Mouse (Mus musculus): ENCODE data around the gene Fat4. TPM values are rescaled to one million over a fixed set of nuclear protein-coding genes. Genes with fewer than 3 reads are reported as not detected.

Fat4 gene
- polyA plus RNA-seq (2016; fragmentation: Nextera tagmentation; extraction: Ambion mirVana) = 7.1 and 7.6 TPM in 2 replicates

- WGBS = 1% methylated on average over 29 of the region's 29 CpGs
- H3K4me1 ChIP-seq = peaks cover 52% of the 10 kb centered on the region
These were observed at the start of gene Fat4 for GRCm38 (mm10) chr3:38886890-38887355. Fat4 (plus strand) TSS chr3:38886940.

GRCm38 (mm10) chr3:38839438-38839837, 47.3 kb upstream of the Fat4 start:
- no peaks in the 10 kb centered on the region for H3K36me3 ChIP-seq (replicated peaks)
- H3K4me1 ChIP-seq = 0 out of 2 replicates have a peak, but pooled peaks cover 4% of the 10 kb centered on the region
- no peaks in the 10 kb centered on the region for H3K27me3 ChIP-seq (replicated peaks; ENCODE audit: low read depth, poor library complexity, severe bottlenecking)
- H3K4me3 ChIP-seq = no peak overlapping the region
- DNase-seq (ENCODE audit: low spot score) = no peak
- WGBS = 85% methylated on average over 2 of the region's 2 CpGs
- peaks cover 5% of the 10 kb centered on the region; the same call in 1 of the 2 replicates for H3K9me3 ChIP-seq
- H3K27ac ChIP-seq (replicated peaks) = no peak overlapping the region

More at GRCm38 (mm10) chr3:38886890-38887355, at the start of gene Fat4:
- peaks cover 13% of the 10 kb centered on the region for H3K9me3 ChIP-seq
- peak within 1 kb of the TSS; percentile 73 for H3K4me3 ChIP-seq
- peaks cover 41% of the 10 kb centered on the region for H3K36me3 ChIP-seq (replicated peaks)
- H3K27ac ChIP-seq (replicated peaks) = peak within 1 kb of the TSS; percentile 93
- no peak for DNase-seq (ENCODE audit: low spot score)
- H3K27me3 ChIP-seq (replicated peaks; ENCODE audit: low read depth, poor library complexity, severe bottlenecking) = peaks cover 30% of the 10 kb centered on the region

DNA sequence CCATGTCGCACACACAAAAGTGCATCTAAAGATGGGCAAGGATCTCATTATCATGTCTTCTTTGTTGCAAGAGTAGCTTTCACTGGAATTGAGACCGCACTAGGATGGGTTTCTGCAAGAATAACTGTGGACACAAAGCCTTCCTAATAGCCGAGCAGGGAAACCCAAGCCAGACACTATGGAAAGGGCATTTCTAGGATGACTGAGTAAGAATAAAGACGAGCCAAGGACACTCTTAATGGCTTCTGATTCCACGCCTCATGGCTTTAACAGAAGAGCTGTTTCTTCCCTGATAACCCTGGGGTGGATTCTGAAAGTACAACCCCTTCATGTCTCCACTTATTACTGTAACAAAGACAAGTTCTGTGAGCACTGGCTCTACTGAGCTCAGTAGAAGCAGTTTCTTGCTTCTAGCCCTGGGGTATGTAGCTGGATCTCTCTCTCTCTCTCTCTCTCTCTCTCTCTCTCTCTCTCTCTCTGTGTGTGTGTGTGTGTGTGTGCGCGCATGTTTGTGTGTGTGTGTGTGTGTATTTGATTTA, 43.7 kb upstream of the Fat4 start:
- Histone ChIP-seq H3K4me3 (no peak overlapping the region), H3K36me3 (replicated peaks) (no peaks in the 10 kb centered on the region), H3K9me3 (peaks cover 5% of the 10 kb centered on the region; the same call in 1 of the 2 replicates), H3K27ac (replicated peaks) (no peak overlapping the region), H3K4me1 (peaks cover 23% of the 10 kb centered on the region), H3K27me3 (replicated peaks; ENCODE audit: low read depth, poor library complexity, severe bottlenecking) (no peaks in the 10 kb centered on the region)
- WGBS = 56% methylated on average over 7 of the region's 7 CpGs
- DNase-seq (ENCODE audit: low spot score) = no peak

GRCm38 (mm10) chr3:38846602-38847382, 39.9 kb upstream of the Fat4 start:
- WGBS = 36% methylated on average over 11 of the region's 11 CpGs
- Histone ChIP-seq H3K9me3 (peaks cover 5% of the 10 kb centered on the region; the same call in 1 of the 2 replicates), H3K4me1 (peaks cover 25% of the 10 kb centered on the region), H3K36me3 (replicated peaks) (no peaks in the 10 kb centered on the region), H3K27ac (replicated peaks) (peak overlapping the region; percentile 73), H3K27me3 (replicated peaks; ENCODE audit: low read depth, poor library complexity, severe bottlenecking) (no peaks in the 10 kb centered on the region), H3K4me3 (no peak overlapping the region)
- peak; percentile 47 for DNase-seq (ENCODE audit: low spot score)

DNA sequence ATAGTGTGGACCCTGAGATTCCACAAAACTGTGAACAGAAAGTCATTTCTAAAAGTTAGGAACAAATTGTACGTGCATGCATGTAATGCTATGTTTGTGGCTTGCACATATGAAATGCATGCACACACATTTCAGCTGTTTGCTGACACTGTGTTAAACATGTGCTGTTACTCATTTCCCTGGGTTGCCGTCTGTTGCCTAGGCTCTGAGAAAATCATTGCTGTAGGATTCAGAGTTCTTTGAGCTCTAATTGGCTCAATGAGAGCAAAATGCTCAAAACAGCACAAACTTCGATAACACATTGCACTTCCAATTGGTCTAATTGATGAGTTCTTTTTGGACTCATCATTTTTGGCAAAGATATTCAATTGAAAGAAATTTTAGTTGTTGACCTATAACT, 37.7 kb upstream of the Fat4 start:
- Histone ChIP-seq H3K36me3 (replicated peaks) (no peaks in the 10 kb centered on the region), H3K27ac (replicated peaks) (no peak overlapping the region), H3K9me3 (no peaks in the 10 kb centered on the region), H3K4me3 (no peak overlapping the region), H3K4me1 (peaks cover 25% of the 10 kb centered on the region), H3K27me3 (replicated peaks; ENCODE audit: low read depth, poor library complexity, severe bottlenecking) (no peaks in the 10 kb centered on the region)
- DNase-seq (ENCODE audit: low spot score) = no peak
- 70% methylated on average over 3 of the region's 3 CpGs for WGBS

DNA sequence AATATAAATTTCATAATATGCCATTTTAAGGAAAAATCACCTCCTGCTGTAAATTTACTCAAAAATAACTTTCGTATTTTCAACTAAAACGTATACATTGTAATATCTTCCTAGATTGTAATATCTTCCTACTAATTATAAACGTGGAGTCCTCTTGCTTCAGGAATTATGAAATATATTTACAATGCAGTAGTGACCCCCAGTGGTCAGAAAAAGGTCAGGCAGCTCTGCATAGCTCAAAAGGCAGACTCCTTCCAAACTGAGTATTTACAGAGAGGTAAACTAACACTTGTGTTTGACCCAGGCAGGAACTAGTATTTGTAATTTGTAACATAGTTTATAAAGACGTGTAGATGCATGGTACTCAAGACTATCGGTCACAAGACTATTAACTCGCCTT, 37.2 kb upstream of the Fat4 start:
- H3K4me3 ChIP-seq = no peak overlapping the region
- no peaks in the 10 kb centered on the region for H3K27me3 ChIP-seq (replicated peaks; ENCODE audit: low read depth, poor library complexity, severe bottlenecking)
- DNase-seq (ENCODE audit: low spot score) = peak; percentile 24
- no peaks in the 10 kb centered on the region for H3K9me3 ChIP-seq
- H3K4me1 ChIP-seq = peaks cover 25% of the 10 kb centered on the region
- WGBS = 38% methylated on average over 6 of the region's 6 CpGs
- no peaks in the 10 kb centered on the region for H3K36me3 ChIP-seq (replicated peaks)
- H3K27ac ChIP-seq (replicated peaks) = no peak overlapping the region

GRCm38 (mm10) chr3:38853650-38854049, 33.1 kb upstream of the Fat4 start:
- H3K27me3 ChIP-seq (replicated peaks; ENCODE audit: low read depth, poor library complexity, severe bottlenecking) = no peaks in the 10 kb centered on the region
- peaks cover 5% of the 10 kb centered on the region; the same call in 1 of the 2 replicates for H3K4me1 ChIP-seq
- no peak overlapping the region for H3K4me3 ChIP-seq
- H3K36me3 ChIP-seq (replicated peaks) = no peaks in the 10 kb centered on the region
- H3K9me3 ChIP-seq = no peaks in the 10 kb centered on the region
- H3K27ac ChIP-seq (replicated peaks) = no peak overlapping the region
- 25% methylated on average over 3 of the region's 3 CpGs for WGBS
- DNase-seq (ENCODE audit: low spot score) = no peak

- DNase-seq (ENCODE audit: low spot score) = no peak
- Histone ChIP-seq H3K27me3 (replicated peaks; ENCODE audit: low read depth, poor library complexity, severe bottlenecking) (no peaks in the 10 kb centered on the region), H3K4me1 (peaks cover 8% of the 10 kb centered on the region; the same call in 1 of the 2 replicates), H3K27ac (replicated peaks) (peak overlapping the region; percentile 59), H3K9me3 (no peaks in the 10 kb centered on the region), H3K36me3 (replicated peaks) (no peaks in the 10 kb centered on the region), H3K4me3 (no peak overlapping the region)
- 33% methylated on average over 5 of the region's 5 CpGs for WGBS
These were observed 26.1 kb upstream of the Fat4 start for GRCm38 (mm10) chr3:38860683-38861082.

- no peak overlapping the region for H3K4me3 ChIP-seq
- H3K4me1 ChIP-seq = no peaks in the 10 kb centered on the region
- no peaks in the 10 kb centered on the region for H3K27me3 ChIP-seq (replicated peaks; ENCODE audit: low read depth, poor library complexity, severe bottlenecking)
- no peak for DNase-seq (ENCODE audit: low spot score)
- 89% methylated on average over 2 of the region's 2 CpGs for WGBS
- H3K27ac ChIP-seq (replicated peaks) = no peak overlapping the region
- H3K9me3 ChIP-seq = no peaks in the 10 kb centered on the region
- no peaks in the 10 kb centered on the region for H3K36me3 ChIP-seq (replicated peaks)
These were observed 15.4 kb upstream of the Fat4 start for GRCm38 (mm10) chr3:38871291-38871690.

GRCm38 (mm10) chr3:38875872-38876271, 10.9 kb upstream of the Fat4 start:
- 96% methylated on average over 2 of the region's 2 CpGs for WGBS
- Histone ChIP-seq H3K36me3 (replicated peaks) (no peaks in the 10 kb centered on the region), H3K27ac (replicated peaks) (no peak overlapping the region), H3K4me3 (no peak overlapping the region), H3K4me1 (no peaks in the 10 kb centered on the region), H3K27me3 (replicated peaks; ENCODE audit: low read depth, poor library complexity, severe bottlenecking) (no peaks in the 10 kb centered on the region), H3K9me3 (no peaks in the 10 kb centered on the region)
- no peak for DNase-seq (ENCODE audit: low spot score)

DNA sequence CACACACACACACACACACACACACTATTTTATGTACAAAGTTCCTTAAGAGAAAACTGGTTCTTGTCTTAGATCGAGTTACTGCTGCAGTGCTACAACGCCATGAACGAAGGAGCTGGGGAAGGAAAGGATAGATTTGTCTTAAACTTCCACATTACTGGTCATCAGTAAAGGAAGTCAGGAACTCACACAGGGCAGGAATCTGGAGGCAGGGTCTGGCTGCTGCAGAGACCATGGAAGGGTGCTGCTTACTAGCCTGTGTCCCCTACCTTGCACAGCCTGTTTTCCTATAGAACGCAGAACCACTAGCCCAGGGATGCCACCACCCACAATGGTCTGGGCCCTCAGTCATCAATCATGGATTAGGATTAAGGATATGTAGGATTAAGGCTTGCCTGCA, 10.0 kb upstream of the Fat4 start:
- Histone ChIP-seq H3K9me3 (no peaks in the 10 kb centered on the region), H3K27me3 (replicated peaks; ENCODE audit: low read depth, poor library complexity, severe bottlenecking) (no peaks in the 10 kb centered on the region), H3K36me3 (replicated peaks) (no peaks in the 10 kb centered on the region), H3K4me1 (no peaks in the 10 kb centered on the region), H3K27ac (replicated peaks) (no peak overlapping the region), H3K4me3 (no peak overlapping the region)
- no peak for DNase-seq (ENCODE audit: low spot score)
- 94% methylated on average over 4 of the region's 4 CpGs for WGBS

GRCm38 (mm10) chr3:38882778-38883177, 4.0 kb upstream of the Fat4 start:
- H3K27me3 ChIP-seq (replicated peaks; ENCODE audit: low read depth, poor library complexity, severe bottlenecking) = peaks cover 13% of the 10 kb centered on the region; the same call in 1 of the 2 replicates
- peak; percentile 49 for DNase-seq (ENCODE audit: low spot score)
- H3K27ac ChIP-seq (replicated peaks) = no peak overlapping the region
- H3K9me3 ChIP-seq = no peaks in the 10 kb centered on the region
- no peak overlapping the region for H3K4me3 ChIP-seq
- WGBS = 62% methylated on average over 6 of the region's 6 CpGs
- H3K36me3 ChIP-seq (replicated peaks) = no peaks in the 10 kb centered on the region
- peaks cover 26% of the 10 kb centered on the region for H3K4me1 ChIP-seq

DNA sequence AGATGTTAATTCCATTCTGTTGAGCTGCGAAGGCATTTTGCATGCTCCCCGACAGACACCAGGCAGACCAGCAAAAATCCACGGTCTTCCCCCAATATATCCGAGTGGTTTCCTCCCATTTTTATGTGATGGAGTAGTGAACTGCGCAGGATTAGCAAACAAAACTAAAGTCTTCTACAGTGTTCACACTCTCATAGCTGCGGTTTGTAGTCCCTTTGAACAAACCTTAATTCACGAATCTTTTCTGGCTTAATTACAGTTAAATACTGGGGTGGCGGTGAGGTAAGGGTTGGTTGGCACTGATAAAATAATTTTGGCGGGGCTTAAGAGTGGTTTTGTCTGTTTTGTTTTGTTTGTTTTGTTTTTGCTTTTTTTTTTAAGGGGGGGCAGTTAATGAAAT, 3.1 kb upstream of the Fat4 start:
- Histone ChIP-seq H3K36me3 (replicated peaks) (peaks cover 8% of the 10 kb centered on the region), H3K4me1 (peaks cover 35% of the 10 kb centered on the region), H3K4me3 (peak overlapping the region; percentile 73), H3K27me3 (replicated peaks; ENCODE audit: low read depth, poor library complexity, severe bottlenecking) (peaks cover 21% of the 10 kb centered on the region), H3K27ac (replicated peaks) (peak overlapping the region; percentile 93), H3K9me3 (no peaks in the 10 kb centered on the region)
- 46% methylated on average over 9 of the region's 9 CpGs for WGBS
- DNase-seq (ENCODE audit: low spot score) = no peak

All from embryonic facial prominence, embryonic 10.5 days (tissue).